Mouse (Mus musculus) macrophage (primary cell): ENCODE measurements around the gene Ddb2. TPM values are rescaled to one million over a fixed set of nuclear protein-coding genes. Genes with fewer than 3 reads are reported as not detected.

Experiments
- polyA plus RNA-seq: library from polyadenylated mRNA; stranded (reverse); fragments of 250-400 nt; gene quantifications from 3 replicates; pipeline ENCODE4 v1.2.4, GENCODE M21; 2018; ENCODE audit warnings: inconsistent platforms

Gene Ddb2
- polyA plus RNA-seq, 1 experiment from 2014 or later: 5.3 TPM

Other genes starting within 250 kb of the Ddb2 start
- 6.3 to 39.6 TPM (median 12.2 TPM) in 3 replicates for gene Rapsn, start 201.4 kb downstream of the Ddb2 start, polyA plus RNA-seq
- gene Psmc3, start 183.0 kb downstream of the Ddb2 start, polyA plus RNA-seq: 149 to 321 TPM (median 192 TPM) in 3 replicates
- gene Slc39a13, start 166.6 kb downstream of the Ddb2 start, polyA plus RNA-seq: 19.8 to 23.0 TPM (median 21.8 TPM) in 3 replicates
- 298 to 440 TPM (median 373 TPM) in 3 replicates for gene Spi1, start 154.6 kb downstream of the Ddb2 start, polyA plus RNA-seq
- gene Mybpc3, start 118.8 kb downstream of the Ddb2 start, polyA plus RNA-seq: 0.09 to 0.11 TPM in 2 of 3 replicates, not detected in the other
- 26.3 to 50.4 TPM (median 31.9 TPM) in 3 replicates for gene Madd, start 53.1 kb downstream of the Ddb2 start, polyA plus RNA-seq
- 28.4 to 67.5 TPM (median 35.9 TPM) in 3 replicates for gene Nr1h3, start 34.1 kb downstream of the Ddb2 start, polyA plus RNA-seq
- gene Acp2, start 34.1 kb downstream of the Ddb2 start, polyA plus RNA-seq: 154 to 178 TPM (median 169 TPM) in 3 replicates
- 0.36 to 0.87 TPM (median 0.65 TPM) in 3 replicates for gene Pacsin3, start 19.0 kb upstream of the Ddb2 start, polyA plus RNA-seq
- gene Arfgap2, start 28.0 kb upstream of the Ddb2 start, polyA plus RNA-seq: 43.0 to 54.0 TPM (median 48.7 TPM) in 3 replicates
- gene 1110051M20Rik, start 207.7 kb upstream of the Ddb2 start, polyA plus RNA-seq: 4.8 to 7.1 TPM (median 5.0 TPM) in 3 replicates
- gene Lrp4, start 220.5 kb upstream of the Ddb2 start, polyA plus RNA-seq: 2.8 to 4.7 TPM (median 3.9 TPM) in 3 replicates